Mouse (Mus musculus): ENCODE data around the gene Tle3.

The Tle3 gene

GRCm38 (mm10) chr9:61433206-61433605 is 61.0 kb downstream of the Tle3 start:
- no peak for DNase-seq (ENCODE audit: low read depth in 2 of 2, low spot score in 2 of 2)

GRCm38 (mm10) chr9:61434062-61434461 is 61.9 kb downstream of the Tle3 start:
- DNase-seq (ENCODE audit: low read depth in 2 of 2, low spot score in 2 of 2), result no peak

- DNase-seq (ENCODE audit: low read depth in 2 of 2, low spot score in 2 of 2), result no peak
These were observed 63.2 kb downstream of the Tle3 start for GRCm38 (mm10) chr9:61435191-61435989.

- no peak for DNase-seq (ENCODE audit: low read depth in 2 of 2, low spot score in 2 of 2)
These were observed 63.9 kb downstream of the Tle3 start for GRCm38 (mm10) chr9:61436104-61436503.

- no peak for DNase-seq (ENCODE audit: low read depth in 2 of 2, low spot score in 2 of 2)
These were observed 64.6 kb downstream of the Tle3 start for GRCm38 (mm10) chr9:61436761-61437160.

GRCm38 (mm10) chr9:61439092-61439491 is 66.9 kb downstream of the Tle3 start:
- DNase-seq (ENCODE audit: low read depth in 2 of 2, low spot score in 2 of 2), result no peak

- no peak for DNase-seq (ENCODE audit: low read depth in 2 of 2, low spot score in 2 of 2)
These were observed 67.8 kb downstream of the Tle3 start for GRCm38 (mm10) chr9:61439979-61440378.

GRCm38 (mm10) chr9:61441206-61441913 is 69.2 kb downstream of the Tle3 start:
- no peak for DNase-seq (ENCODE audit: low read depth in 2 of 2, low spot score in 2 of 2)

- no peak for DNase-seq (ENCODE audit: low read depth in 2 of 2, low spot score in 2 of 2)
These were observed 70.9 kb downstream of the Tle3 start for GRCm38 (mm10) chr9:61442951-61443630.

GRCm38 (mm10) chr9:61445151-61445550 is 73.0 kb downstream of the Tle3 start:
- no peak for DNase-seq (ENCODE audit: low read depth in 2 of 2, low spot score in 2 of 2)

GRCm38 (mm10) chr9:61445711-61446222 is 73.6 kb downstream of the Tle3 start:
- DNase-seq (ENCODE audit: low read depth in 2 of 2, low spot score in 2 of 2), result no peak

GRCm38 (mm10) chr9:61446965-61447364 is 74.8 kb downstream of the Tle3 start:
- no peak for DNase-seq (ENCODE audit: low read depth in 2 of 2, low spot score in 2 of 2)

GRCm38 (mm10) chr9:61449363-61449904 is 77.3 kb downstream of the Tle3 start:
- DNase-seq (ENCODE audit: low read depth in 2 of 2, low spot score in 2 of 2), result no peak

- no peak for DNase-seq (ENCODE audit: low read depth in 2 of 2, low spot score in 2 of 2)
These were observed 79.9 kb downstream of the Tle3 start for GRCm38 (mm10) chr9:61452081-61452480.

- DNase-seq (ENCODE audit: low read depth in 2 of 2, low spot score in 2 of 2), result no peak
These were observed 83.7 kb downstream of the Tle3 start for GRCm38 (mm10) chr9:61455861-61456261.

- no peak for DNase-seq (ENCODE audit: low read depth in 2 of 2, low spot score in 2 of 2)
These were observed 84.4 kb downstream of the Tle3 start for GRCm38 (mm10) chr9:61456441-61457161.

- no peak for DNase-seq (ENCODE audit: low read depth in 2 of 2, low spot score in 2 of 2)
These were observed 85.0 kb downstream of the Tle3 start for GRCm38 (mm10) chr9:61457162-61457523.

GRCm38 (mm10) chr9:61461859-61462258 is 89.7 kb downstream of the Tle3 start:
- no peak for DNase-seq (ENCODE audit: low read depth in 2 of 2, low spot score in 2 of 2)

- DNase-seq (ENCODE audit: low read depth in 2 of 2, low spot score in 2 of 2), result no peak
These were observed 95.3 kb downstream of the Tle3 start for GRCm38 (mm10) chr9:61467436-61467835.

Measured in CD8-positive naive resting alpha-beta T cell, adult 2 months (primary cell).